Mouse (Mus musculus): ENCODE data around the gene Mcub. TPM values are rescaled to one million over a fixed set of nuclear protein-coding genes. Genes with fewer than 3 reads are reported as not detected.

Mcub gene
- total RNA-seq, 1 experiment from 2014 or later = 9.3 TPM

DNA sequence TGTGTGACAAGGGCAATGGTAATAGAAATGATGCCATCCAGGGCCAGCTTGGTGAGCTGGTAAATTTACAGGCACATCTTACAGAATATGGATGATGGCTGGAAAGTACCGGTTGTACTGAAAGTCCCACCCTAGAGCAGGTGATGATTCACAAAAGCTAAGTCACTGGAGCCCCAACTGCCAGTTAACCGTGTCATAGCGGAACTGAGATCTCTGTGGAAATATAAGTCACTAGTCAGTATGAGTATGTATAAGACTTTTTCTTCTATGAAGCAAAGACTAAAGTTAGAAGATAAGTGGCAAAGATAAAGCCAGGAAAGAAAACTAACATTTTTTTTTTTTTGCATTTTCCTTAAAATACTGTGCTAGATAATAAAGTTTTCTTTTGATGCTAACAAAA lies 76.9 kb downstream of the Mcub start:
- no peak for DNase-seq

GRCm38 (mm10) chr3:129892003-129892402 lies 78.0 kb downstream of the Mcub start:
- DNase-seq = no peak

GRCm38 (mm10) chr3:129887779-129888517 lies 82.1 kb downstream of the Mcub start:
- DNase-seq = no peak

- no peak for DNase-seq
These were observed 83.6 kb downstream of the Mcub start for GRCm38 (mm10) chr3:129886430-129886829.

DNA sequence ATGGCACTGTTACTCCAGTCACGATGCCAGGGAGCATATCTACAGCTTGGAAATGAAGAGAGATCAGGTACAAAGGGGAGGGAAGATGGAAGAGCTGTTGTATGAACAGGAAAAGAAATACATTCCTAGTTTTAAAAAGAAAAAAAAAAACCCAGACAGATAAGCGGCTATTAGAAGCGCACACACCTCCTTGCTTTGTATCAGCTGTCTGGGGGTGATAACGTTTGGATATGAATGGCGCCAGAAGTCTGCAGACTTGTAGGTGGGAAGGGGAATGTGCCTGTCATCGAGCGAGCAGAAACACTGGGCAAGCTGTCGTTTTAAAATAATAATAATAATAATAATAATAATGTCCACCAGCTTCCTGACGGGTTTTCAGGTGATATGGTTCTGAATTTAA lies 84.4 kb downstream of the Mcub start:
- no peak for DNase-seq

DNA sequence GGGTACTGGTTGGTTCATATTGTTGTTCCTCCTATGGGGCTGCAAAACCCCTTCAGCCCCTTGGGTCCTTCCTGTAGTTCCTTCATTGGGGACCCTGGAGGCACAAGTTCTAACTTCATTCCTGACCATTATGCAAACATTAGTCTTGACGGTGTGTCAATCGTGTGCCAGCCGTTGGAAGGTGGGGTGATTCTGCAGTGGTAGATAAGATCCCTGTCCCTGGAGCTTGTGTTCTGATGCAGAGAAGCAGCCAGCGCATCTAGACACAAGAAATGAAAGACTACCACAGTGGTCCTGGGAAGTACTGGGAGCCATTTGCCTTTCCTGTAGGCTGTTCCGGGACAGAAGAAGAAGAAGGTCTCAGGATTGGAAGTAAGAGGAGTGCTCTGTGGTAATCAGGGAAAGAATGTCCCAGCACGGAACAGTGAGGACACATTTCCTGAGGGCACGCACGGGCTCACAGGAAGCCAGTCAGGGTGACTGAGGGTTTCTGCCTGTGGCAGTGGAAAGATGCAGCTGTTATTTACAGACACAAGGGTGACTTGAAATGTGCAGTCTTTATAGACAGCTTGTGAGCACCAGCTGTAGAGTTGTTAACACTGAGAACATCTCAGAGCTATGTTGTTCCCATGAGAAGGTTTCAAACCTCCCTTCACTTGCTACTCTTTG lies 88.9 kb downstream of the Mcub start:
- DNase-seq = no peak

DNA sequence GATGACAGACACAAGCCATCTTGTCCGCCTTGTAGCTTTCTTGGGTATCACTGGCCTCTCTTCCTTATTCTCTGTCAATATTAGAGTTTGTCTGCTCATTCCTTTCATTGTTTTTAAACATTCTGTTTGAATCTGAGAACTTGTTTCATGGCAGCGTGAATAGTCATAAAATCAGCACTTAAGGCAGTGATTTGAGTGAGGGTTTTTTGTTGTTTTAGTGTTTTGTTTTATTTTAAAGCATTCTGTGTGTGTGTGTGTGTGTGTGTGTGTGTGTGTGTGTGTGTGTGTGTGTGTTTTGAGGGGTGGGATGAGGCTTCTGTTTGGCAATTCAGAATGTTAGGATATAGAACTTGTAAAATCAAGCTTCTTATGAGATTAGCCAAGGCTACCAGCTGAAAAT lies 90.1 kb downstream of the Mcub start:
- no peak for DNase-seq

- DNase-seq = peak; percentile 77
These were observed 90.8 kb downstream of the Mcub start for GRCm38 (mm10) chr3:129879131-129879757.

- DNase-seq = peak; percentile 97
These were observed 91.5 kb downstream of the Mcub start, which contains the start of gene Pla2g12a for GRCm38 (mm10) chr3:129878405-129879021. TSS of gene Pla2g12a (plus strand) at chr3:129878606.

GRCm38 (mm10) chr3:129877327-129877726 lies 92.7 kb downstream of the Mcub start:
- no peak for DNase-seq

Other genes with a start within 250 kb of the Mcub start
- 0.64 and 0.82 TPM in 2 replicates for gene Egf, start 214.9 kb downstream of the Mcub start, total RNA-seq (2021)
- gene Lrit3, start 166.2 kb downstream of the Mcub start, total RNA-seq (2021) = not detected in 2 replicates
- 0.19 TPM in 1 of 2 replicates, not detected in the other for gene Rrh, start 147.6 kb downstream of the Mcub start, total RNA-seq (2021)
- 67.1 and 89.6 TPM in 2 replicates for gene Gar1, start 138.8 kb downstream of the Mcub start, total RNA-seq (2021)
- 3.5 and 67.6 TPM in 2 replicates for gene Cfi, start 134.3 kb downstream of the Mcub start, total RNA-seq (2021)
- gene Pla2g12a, start 91.6 kb downstream of the Mcub start, total RNA-seq (2021) = 56.0 and 62.7 TPM in 2 replicates
- gene Casp6, start 68.8 kb downstream of the Mcub start, total RNA-seq (2021) = 34.7 TPM in 2 replicates
- 56.0 and 66.4 TPM in 2 replicates for gene Sec24b, start 91.3 kb upstream of the Mcub start, total RNA-seq (2021)
- gene Col25a1, start 161.3 kb upstream of the Mcub start, total RNA-seq (2021) = 4.2 and 5.0 TPM in 2 replicates